Mouse (Mus musculus): ENCODE measurements around the gene Crim1. TPM values are rescaled to one million over a fixed set of nuclear protein-coding genes. Genes with fewer than 3 reads are reported as not detected.
"Not testable (repeated sequence)": the region's sequence is repeated elsewhere in the genome, so short reads cannot be mapped to it uniquely, and the experiment has no call there.

The Crim1 gene
- polyA plus RNA-seq, 1 experiment from 2014 or later, result 7.0 TPM

DNA sequence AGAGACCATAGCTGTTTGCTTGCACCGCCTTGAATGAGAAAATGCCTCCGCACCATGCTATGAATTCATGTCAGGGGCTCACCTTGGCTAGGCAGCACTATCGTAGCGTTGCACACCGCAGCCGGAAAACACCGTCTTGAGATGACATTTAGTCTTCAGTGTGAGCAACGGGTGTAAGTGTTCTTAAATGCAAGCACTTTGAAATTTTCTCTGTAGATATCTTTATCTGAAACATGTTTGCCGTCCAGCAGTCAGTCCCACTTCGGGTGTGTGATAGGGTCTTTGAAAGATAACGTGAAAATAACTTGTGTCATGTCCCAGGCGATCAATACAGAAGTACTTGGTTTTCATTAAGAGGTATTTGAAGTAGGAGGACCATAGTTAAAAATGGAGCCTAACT, 36.1 kb downstream of the Crim1 start:
- no peak overlapping the region for H3K4me2 ChIP-seq (replicated peaks)
- WGBS, result 91% methylated on average over 12 of the region's 12 CpGs

DNA sequence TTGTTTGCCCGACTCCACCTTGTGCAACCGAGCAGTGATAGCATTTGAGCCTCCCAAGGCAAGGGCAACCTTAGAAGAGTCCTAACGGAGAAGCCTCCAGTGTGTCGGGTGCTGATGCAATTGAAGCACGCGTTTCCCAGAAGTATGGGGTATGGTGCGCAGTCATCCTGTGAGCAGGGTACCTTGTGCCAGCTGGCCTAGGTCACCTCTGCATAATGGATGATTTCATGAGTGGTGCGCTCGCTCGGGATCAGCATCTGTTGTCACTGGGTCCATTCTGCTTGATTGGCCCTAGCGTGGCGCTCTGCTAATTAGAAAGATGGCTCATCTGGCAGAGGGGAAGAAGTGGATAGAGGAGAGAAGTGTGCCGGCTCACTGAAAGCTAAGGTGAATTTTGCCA, 37.9 kb downstream of the Crim1 start:
- H3K27ac ChIP-seq, result no peak overlapping the region
- WGBS, result 94% methylated on average over 13 of the region's 13 CpGs
- no peak overlapping the region for H3K4me3 ChIP-seq
- ATAC-seq (ENCODE audit: low FRiP score, low read depth), result no peak
- H3K36me3 ChIP-seq, result peaks cover 9% of the 10 kb centered on the region
- no peak overlapping the region for H3K4me2 ChIP-seq (replicated peaks)
- H3K27me3 ChIP-seq, result no peaks in the 10 kb centered on the region
- no peak overlapping the region for H3K9ac ChIP-seq
- H3K4me1 ChIP-seq, result peaks cover 30% of the 10 kb centered on the region
- H3K9me3 ChIP-seq, result no peaks in the 10 kb centered on the region

More for the DNA sequence above, 36.1 kb downstream of the Crim1 start:
- Histone ChIP-seq H3K27me3 (no peaks in the 10 kb centered on the region), H3K9ac (no peak overlapping the region), H3K9me3 (no peaks in the 10 kb centered on the region), H3K4me1 (peaks cover 27% of the 10 kb centered on the region), H3K27ac (no peak overlapping the region), H3K4me3 (no peak overlapping the region), H3K36me3 (peaks cover 9% of the 10 kb centered on the region)
- ATAC-seq (ENCODE audit: low FRiP score, low read depth), result no peak

DNA sequence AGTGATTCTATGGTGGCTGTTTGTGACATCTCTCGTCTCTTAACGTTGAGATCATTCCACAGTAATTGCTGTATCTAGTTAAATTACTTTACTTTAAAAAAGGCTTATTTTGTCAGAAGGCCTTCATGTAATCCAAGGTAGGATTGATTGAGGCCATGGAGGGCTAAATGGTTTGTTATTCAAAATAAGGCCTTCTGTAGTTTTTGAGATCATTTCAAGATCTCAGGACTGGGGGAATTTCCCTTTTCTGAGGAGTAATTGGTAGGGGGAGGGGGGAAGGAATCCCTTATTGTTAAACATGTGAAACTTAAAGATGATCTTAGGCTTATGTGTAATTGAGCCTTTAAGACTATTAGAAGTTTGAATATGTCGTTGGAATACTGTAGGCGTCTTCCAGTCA, 40.1 kb downstream of the Crim1 start:
- ATAC-seq (ENCODE audit: low FRiP score, low read depth), result no peak
- H3K4me2 ChIP-seq (replicated peaks), result no peak overlapping the region
- no peaks in the 10 kb centered on the region for H3K27me3 ChIP-seq
- WGBS, result 90% methylated on average over 4 of the region's 4 CpGs
- H3K9me3 ChIP-seq, result no peaks in the 10 kb centered on the region
- H3K36me3 ChIP-seq, result peaks cover 9% of the 10 kb centered on the region
- H3K4me1 ChIP-seq, result peaks cover 35% of the 10 kb centered on the region
- no peak overlapping the region for H3K4me3 ChIP-seq
- H3K27ac ChIP-seq, result no peak overlapping the region
- no peak overlapping the region for H3K9ac ChIP-seq

DNA sequence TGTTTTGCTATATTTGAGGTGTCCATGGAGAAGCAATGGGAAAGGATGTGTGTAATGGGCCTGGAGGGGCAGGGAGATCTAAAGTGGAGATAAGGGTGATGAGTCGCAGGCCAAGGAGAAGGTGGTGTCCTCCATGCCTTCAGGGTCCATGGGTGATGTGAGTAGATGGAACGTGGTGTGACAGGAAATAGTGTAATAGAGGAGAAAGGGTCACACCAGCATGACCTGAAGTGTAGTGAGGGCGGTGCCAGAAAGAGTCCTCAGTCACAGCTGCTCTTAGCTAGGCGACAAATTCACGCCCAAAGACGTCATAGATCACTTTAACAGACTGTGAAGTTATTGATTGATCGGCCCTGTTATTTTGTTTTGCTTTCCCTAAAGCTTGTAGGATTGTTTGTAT, 41.2 kb downstream of the Crim1 start:
- H3K9me3 ChIP-seq, result no peaks in the 10 kb centered on the region
- no peak overlapping the region for H3K27ac ChIP-seq
- H3K27me3 ChIP-seq, result no peaks in the 10 kb centered on the region
- 46% methylated on average over 7 of the region's 7 CpGs for WGBS
- H3K4me3 ChIP-seq, result no peak overlapping the region
- peaks cover 44% of the 10 kb centered on the region for H3K4me1 ChIP-seq
- peaks cover 9% of the 10 kb centered on the region for H3K36me3 ChIP-seq
- H3K9ac ChIP-seq, result no peak overlapping the region
- H3K4me2 ChIP-seq (replicated peaks), result no peak overlapping the region
- no peak for ATAC-seq (ENCODE audit: low FRiP score, low read depth)

DNA sequence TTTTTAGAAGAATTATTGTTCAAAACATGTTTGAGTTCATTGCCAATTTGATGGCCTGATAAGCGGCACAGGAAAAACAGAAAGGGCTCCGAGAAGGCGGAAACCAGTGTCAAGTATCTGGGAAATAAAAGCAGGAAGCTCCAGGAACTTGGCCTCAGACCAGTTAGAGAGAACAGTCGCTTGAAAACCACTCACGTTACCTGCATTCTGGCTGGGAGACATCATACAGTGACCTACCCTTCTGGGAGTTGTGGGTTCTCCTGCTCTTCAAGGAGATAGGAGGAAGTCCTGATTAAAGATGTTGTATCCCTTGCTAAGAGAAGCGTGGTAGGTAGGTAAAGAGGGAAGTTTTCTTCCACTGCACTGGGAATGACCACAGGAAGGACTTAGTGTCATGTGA, 44.7 kb downstream of the Crim1 start:
- H3K27me3 ChIP-seq, result no peaks in the 10 kb centered on the region
- peak overlapping the region; percentile 16; the same call in 1 of the 2 replicates for H3K27ac ChIP-seq
- ATAC-seq (ENCODE audit: low FRiP score, low read depth), result no peak
- peaks cover 3% of the 10 kb centered on the region; the same call in 1 of the 2 replicates for H3K36me3 ChIP-seq
- H3K4me3 ChIP-seq, result no peak overlapping the region
- H3K4me1 ChIP-seq, result peaks cover 64% of the 10 kb centered on the region
- 70% methylated on average over 6 of the region's 6 CpGs for WGBS
- H3K9ac ChIP-seq, result no peak overlapping the region
- H3K9me3 ChIP-seq, result no peaks in the 10 kb centered on the region
- H3K4me2 ChIP-seq (replicated peaks), result no peak overlapping the region

DNA sequence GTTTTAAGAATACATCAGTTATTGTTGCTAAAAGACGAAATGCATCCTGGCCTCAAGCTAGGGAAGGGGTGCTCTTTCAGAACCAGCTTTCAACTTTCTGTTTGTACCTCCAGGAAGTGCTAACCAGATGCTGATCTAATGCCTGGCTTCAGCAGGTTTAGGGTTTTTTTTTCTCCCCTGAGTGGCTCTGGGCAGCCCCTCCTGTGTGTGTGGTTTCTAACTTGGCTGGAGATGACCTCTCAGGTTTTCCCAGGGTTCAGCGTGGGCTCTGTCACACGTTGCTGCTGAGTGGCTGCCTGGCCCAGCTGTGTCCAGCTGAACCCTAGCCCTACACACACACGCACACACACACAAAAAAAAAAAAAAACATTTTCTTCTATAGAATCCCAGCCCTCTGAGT, 45.4 kb downstream of the Crim1 start:
- Histone ChIP-seq H3K27me3 (no peaks in the 10 kb centered on the region), H3K27ac (no peak overlapping the region), H3K9me3 (no peaks in the 10 kb centered on the region), H3K9ac (no peak overlapping the region), H3K36me3 (no peaks in the 10 kb centered on the region), H3K4me2 (replicated peaks) (no peak overlapping the region), H3K4me1 (peaks cover 71% of the 10 kb centered on the region), H3K4me3 (no peak overlapping the region)
- WGBS, result 43% methylated on average over 4 of the region's 4 CpGs
- no peak for ATAC-seq (ENCODE audit: low FRiP score, low read depth)

DNA sequence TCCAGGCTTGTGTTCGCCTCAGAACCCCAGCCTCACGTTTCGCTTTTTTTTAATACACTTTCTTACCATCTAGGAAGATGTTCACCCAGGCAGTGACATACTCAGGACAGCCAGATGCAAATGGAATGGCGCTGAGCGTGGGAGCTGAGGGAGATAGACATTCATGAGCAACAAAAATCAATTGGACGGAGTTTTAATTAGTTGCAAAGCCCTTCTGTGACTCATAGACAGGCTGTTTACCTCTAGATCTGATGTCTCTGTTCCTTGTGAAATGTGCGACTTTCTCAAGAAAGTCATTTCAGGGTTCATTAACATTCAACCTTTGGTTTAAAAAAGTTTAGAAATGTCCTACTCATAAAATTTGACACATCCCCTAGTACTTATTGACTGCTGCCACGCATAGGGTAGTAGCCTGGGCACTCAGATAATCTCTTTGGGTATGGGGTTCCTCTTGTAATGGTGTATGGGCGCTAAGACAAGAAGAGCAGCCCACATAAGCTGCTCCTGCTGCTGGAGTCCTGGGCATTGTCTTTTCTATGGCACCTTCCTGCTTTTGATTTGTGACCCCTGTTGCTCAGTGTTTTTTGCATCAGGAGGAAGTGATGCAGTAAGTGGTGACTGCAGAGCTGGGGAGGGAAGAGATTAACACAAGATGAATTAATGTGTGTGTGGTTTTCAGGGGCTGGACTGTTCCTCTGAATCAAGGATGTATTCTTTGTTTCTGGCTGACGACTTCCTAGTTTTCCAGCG, 46.8 kb downstream of the Crim1 start:
- H3K27me3 ChIP-seq, result no peaks in the 10 kb centered on the region
- peaks cover 75% of the 10 kb centered on the region for H3K4me1 ChIP-seq
- no peaks in the 10 kb centered on the region for H3K36me3 ChIP-seq
- no peak overlapping the region for H3K4me3 ChIP-seq
- ATAC-seq (ENCODE audit: low FRiP score, low read depth), result no peak
- no peak overlapping the region for H3K4me2 ChIP-seq (replicated peaks)
- H3K9ac ChIP-seq, result no peak overlapping the region
- no peaks in the 10 kb centered on the region for H3K9me3 ChIP-seq
- WGBS, result 61% methylated on average over 11 of the region's 11 CpGs
- H3K27ac ChIP-seq, result no peak overlapping the region

DNA sequence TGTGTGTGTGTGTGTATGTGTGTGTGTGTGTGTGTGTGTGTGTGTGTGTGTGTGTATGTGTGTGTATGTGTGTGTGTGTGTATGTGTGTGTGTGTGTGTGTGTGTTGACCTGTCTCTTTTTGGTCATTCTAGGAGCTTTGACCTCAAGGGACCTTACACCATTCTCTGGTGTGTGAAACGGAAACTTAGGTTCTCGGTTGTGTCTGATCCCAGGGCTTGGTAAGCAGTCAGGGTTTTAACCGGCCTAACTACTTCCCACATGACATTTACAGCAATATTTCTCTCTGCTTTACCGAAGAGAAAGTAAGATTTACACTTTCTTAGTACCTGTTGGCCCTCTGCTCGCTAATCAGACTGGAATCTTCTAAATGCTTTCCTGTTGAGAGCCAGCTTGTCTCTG, 48.1 kb downstream of the Crim1 start:
- WGBS, result 54% methylated on average over 5 of the region's 5 CpGs
- Histone ChIP-seq H3K4me3 (no peak overlapping the region), H3K36me3 (no peaks in the 10 kb centered on the region)

DNA sequence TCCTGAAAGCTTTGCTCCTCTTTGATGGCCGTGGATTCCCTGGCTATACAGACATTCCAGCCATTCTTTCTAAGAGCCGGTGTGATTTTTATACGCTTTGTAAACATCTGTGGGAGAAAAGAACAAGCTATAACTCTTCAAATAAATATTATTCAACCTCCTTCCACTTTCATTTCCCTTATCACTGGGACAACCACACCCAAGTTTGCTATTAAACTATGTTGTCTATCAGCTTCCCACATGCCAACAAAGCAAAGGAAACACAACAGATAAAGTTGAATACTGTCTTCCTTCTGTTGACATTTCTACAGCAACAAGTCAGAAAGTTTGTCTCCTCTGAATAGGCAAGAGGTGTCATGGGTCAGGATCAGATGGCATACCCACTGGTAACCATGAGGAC, 48.9 kb downstream of the Crim1 start:
- Histone ChIP-seq H3K27ac (no peak overlapping the region), H3K36me3 (no peaks in the 10 kb centered on the region), H3K9me3 (no peaks in the 10 kb centered on the region), H3K4me3 (no peak overlapping the region), H3K4me1 (peaks cover 71% of the 10 kb centered on the region), H3K4me2 (replicated peaks) (no peak overlapping the region), H3K27me3 (no peaks in the 10 kb centered on the region), H3K9ac (no peak overlapping the region)
- WGBS, result 16% methylated on average over 3 of the region's 3 CpGs
- ATAC-seq (ENCODE audit: low FRiP score, low read depth), result no peak

More for the DNA sequence above, 48.1 kb downstream of the Crim1 start:
- peaks cover 70% of the 10 kb centered on the region for H3K4me1 ChIP-seq
- no peaks in the 10 kb centered on the region for H3K9me3 ChIP-seq
- no peak overlapping the region for H3K9ac ChIP-seq
- no peak overlapping the region for H3K4me2 ChIP-seq (replicated peaks)
- no peak for ATAC-seq (ENCODE audit: low FRiP score, low read depth)
- H3K27ac ChIP-seq, result no peak overlapping the region
- H3K27me3 ChIP-seq, result no peaks in the 10 kb centered on the region

DNA sequence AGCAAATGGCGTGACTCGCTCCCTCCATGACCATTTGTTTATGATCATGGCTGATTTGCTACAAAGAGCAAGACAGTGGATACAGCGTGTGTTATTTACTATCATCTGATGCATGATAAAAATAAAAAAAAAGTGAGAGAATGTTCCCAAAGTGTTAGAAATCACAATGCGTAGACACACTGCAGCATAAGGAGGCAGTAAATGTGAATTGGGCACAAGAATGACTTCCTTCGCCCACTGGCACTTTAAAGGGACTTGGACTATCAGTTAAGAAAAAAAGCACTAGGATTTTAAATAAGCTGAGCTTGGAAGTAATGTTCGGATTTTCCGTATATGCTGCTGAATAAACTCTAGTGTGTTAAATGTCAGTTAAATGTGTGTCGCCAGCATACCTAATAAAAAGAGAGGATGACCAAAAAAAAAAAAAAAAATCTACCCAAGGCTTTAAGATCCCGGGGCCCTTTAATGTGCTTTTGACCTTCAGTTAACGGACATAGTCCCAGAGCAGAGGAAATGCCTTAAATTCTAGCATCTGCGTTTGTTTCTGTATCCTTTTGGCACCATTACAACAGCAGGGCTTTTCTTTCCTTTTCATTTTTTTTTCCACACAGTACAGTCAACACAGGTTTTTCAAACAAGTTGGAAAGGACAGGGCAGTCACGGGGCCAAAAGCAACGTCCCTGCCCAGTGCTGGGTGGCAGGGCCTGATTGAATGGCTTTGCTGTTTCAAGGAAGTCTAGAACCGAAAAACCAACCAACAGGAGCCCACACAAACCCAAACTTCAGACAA, 50.3 kb downstream of the Crim1 start:
- ATAC-seq (ENCODE audit: low FRiP score, low read depth), result no peak

DNA sequence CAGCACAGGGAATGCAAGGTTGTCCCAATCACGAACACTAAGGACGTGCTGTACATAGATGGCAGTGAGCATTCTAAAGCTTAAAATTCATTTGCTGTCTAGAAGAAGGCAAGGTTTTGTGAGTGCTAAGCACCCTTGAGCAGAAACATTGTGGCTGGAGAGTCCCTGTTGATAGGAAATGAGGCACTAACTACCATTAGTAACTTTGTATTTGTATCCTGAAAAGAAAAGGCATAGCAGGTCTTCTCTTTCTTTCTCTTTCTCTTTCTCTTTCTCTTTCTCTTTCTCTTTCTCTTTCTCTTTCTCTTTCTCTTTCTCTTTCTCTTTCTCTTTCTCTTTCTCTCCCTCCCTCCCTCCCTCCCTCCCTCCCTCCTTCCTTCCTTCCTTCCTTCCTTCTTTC, 53.5 kb downstream of the Crim1 start:
- H3K4me2 ChIP-seq (replicated peaks); H3K27ac ChIP-seq; H3K9ac ChIP-seq; H3K27me3 ChIP-seq; H3K36me3 ChIP-seq; H3K9me3 ChIP-seq; ATAC-seq (ENCODE audit: low FRiP score, low read depth); H3K4me3 ChIP-seq: not testable (repeated sequence)
- peaks cover 45% of the 10 kb centered on the region for H3K4me1 ChIP-seq
- 95% methylated on average over 2 of the region's 2 CpGs for WGBS

More for the DNA sequence above, 50.3 kb downstream of the Crim1 start:
- Histone ChIP-seq H3K4me2 (replicated peaks) (no peak overlapping the region), H3K4me1 (peaks cover 66% of the 10 kb centered on the region), H3K9ac (no peak overlapping the region), H3K27ac (peak overlapping the region; percentile 44; the same call in 1 of the 2 replicates), H3K4me3 (no peak overlapping the region), H3K9me3 (no peaks in the 10 kb centered on the region), H3K27me3 (no peaks in the 10 kb centered on the region), H3K36me3 (no peaks in the 10 kb centered on the region)
- WGBS, result 48% methylated on average over 14 of the region's 14 CpGs

DNA sequence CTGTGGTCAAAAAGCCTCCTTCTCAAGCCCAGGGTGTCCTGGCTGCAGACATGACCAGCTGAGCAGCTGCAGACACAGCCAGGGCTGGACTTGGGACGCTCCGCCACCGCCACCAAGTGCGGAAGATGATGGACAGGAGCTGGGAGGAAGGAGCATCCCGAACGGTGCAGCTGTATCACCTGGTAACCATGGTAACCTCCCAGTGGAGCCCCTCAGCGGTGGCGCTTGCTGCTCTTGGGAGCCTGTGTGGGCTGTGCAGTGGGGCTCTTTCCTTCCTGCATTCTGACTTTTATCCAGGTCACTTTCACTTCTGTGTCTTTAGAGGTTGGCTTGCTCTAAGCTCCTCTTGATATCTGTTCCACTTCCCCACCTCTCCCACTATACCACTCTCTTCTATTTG, 54.2 kb downstream of the Crim1 start:
- Histone ChIP-seq H3K9me3 (no peaks in the 10 kb centered on the region), H3K36me3 (no peaks in the 10 kb centered on the region), H3K4me1 (peaks cover 38% of the 10 kb centered on the region), H3K4me3 (no peak overlapping the region), H3K27ac (no peak overlapping the region), H3K4me2 (replicated peaks) (no peak overlapping the region), H3K27me3 (no peaks in the 10 kb centered on the region), H3K9ac (no peak overlapping the region)
- 75% methylated on average over 8 of the region's 8 CpGs for WGBS
- no peak for ATAC-seq (ENCODE audit: low FRiP score, low read depth)

Measured in limb, embryonic 13.5 days (tissue).